Mouse (Mus musculus) left cerebral cortex, adult 8-10 months (tissue): ENCODE measurements at regions not wholly inside any gene's neighbourhood (a gene's known extent, or its start where the extent isn't known, plus 50 kb on each side); places are given as distances from the start of the nearest gene placed in this dataset.

Source experiments
- DNase-seq, 2 experiments: peaks; one replicate each; pipeline ENCODE4 v3.0.0; 2022; ENCODE audit warnings: low spot score in 2 of 2

GRCm38 (mm10) chr6:70714239-70714638 lies 77.8 kb downstream of the Rpia start:
- peak; percentile 33 to 51 for DNase-seq

DNA sequence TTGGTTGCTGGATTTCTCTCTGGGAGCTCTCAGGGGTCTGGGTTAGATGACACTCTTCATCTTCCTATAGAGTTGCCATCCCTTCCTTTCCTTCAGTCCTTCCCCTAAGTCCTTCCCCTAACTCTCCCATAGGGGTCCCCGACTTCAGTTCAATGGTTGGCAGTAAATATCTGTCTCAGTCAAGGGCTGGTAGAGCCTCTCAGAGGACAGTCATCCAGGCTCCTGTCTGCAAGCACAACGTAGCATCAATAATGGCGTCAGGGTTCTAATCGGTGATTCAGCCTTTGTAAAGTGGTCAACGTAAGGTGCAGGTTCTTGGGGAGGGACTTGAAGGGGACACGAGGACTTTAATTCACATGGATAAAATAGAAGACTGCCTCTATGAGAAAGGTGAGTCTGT lies 78.4 kb downstream of the Rpia start:
- DNase-seq: no peak

GRCm38 (mm10) chr6:70713118-70713517 lies 78.9 kb downstream of the Rpia start:
- DNase-seq: no peak

DNA sequence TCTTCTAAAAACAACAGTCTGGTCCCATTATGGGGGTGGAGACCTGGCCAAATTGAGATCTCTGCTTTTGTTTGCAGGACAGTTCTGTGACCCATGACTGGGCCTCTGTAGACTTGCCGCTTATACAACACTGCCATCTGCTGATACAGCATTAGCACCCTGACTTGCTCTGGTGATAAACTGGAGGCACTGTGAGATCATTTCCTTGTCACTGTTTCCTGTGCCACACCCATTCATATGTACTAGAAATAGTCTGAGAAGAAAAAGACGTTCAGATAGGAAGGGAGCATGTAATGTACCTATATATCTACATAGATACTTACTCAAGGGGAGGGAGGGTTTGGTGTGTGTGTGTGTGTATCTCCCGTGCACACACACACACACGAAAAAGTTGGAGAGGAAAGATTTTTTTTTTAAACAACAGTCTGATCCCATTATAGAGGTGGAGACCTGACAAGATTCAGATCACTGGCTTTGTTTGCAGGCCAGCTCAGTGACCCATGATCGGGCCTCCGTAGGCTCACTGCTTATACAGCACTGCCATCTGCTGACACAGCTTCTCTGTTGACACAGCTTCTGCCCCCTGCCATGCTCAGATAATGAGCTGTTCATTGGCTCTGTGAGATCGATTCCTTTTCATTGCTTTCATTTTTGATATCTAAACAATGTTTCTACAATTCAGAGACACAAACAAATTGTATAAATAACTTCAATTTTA lies 82.5 kb downstream of the Rpia start:
- no peak for DNase-seq

GRCm38 (mm10) chr6:70695596-70695995 lies 96.4 kb downstream of the Rpia start:
- DNase-seq: no peak
